Mouse (Mus musculus) lung, postnatal 0 days (tissue): Measurements from ENCODE around the gene Ruvbl2. TPM values are rescaled to one million over a fixed set of nuclear protein-coding genes. Genes with fewer than 3 reads are reported as not detected.
"Not testable (repeated sequence)": the region's sequence is repeated elsewhere in the genome, so short reads cannot be mapped to it uniquely, and the experiment has no call there.

Experiments
- ATAC-seq: fragments of 200-750 bp; cut with Nextera tagmentation; 2 replicates; pipeline ENCODE4 v1.8.0; 2017; ENCODE audit warnings: moderate library complexity
- DNase-seq: peaks from one replicate; pipeline ENCODE4 v3.0.0-alpha.2; 2016; ENCODE audit warnings: low spot score
- H3K27ac ChIP-seq: fragments of 300-500 bp; sonication (generic); 2 replicates; pipeline ENCODE4 v1.5.1; 2014; ENCODE audit warnings: antibody characterized with exemption, mild to moderate bottlenecking, low read length, mixed read lengths
- H3K27me3 ChIP-seq: fragments of 300-500 bp; sonication (generic); replicated peaks from 2 replicates; pipeline ENCODE4 v1.6.1; 2014; ENCODE audit warnings: low read length, mixed read lengths; ENCODE audit not compliant: insufficient read depth
- H3K36me3 ChIP-seq: fragments of 300-500 bp; sonication (generic); 2 replicates; pipeline ENCODE4 v1.6.1; 2014; ENCODE audit warnings: low read length, mixed read lengths; ENCODE audit not compliant: insufficient read depth
- H3K4me1 ChIP-seq: fragments of 300-500 bp; sonication (generic); 2 replicates; pipeline ENCODE4 v1.6.1; 2014; ENCODE audit warnings: antibody characterized with exemption, low read depth, low read length, mixed read lengths; ENCODE audit not compliant: insufficient read depth
- H3K4me2 ChIP-seq: fragments of 300-500 bp; sonication (generic); replicated peaks from 2 replicates; pipeline ENCODE4 v1.6.1; 2014; ENCODE audit warnings: low read depth, mild to moderate bottlenecking, low read length, moderate library complexity, mixed read lengths
- H3K4me3 ChIP-seq: fragments of 300-500 bp; sonication (generic); 2 replicates; pipeline ENCODE4 v1.5.1; 2014; ENCODE audit warnings: low read depth, low read length
- H3K9ac ChIP-seq: fragments of 300-500 bp; sonication (generic); replicated peaks from 2 replicates; pipeline ENCODE4 v1.6.1; 2014; ENCODE audit warnings: low read depth, mild to moderate bottlenecking
- H3K9me3 ChIP-seq: fragments of 300-500 bp; sonication (generic); 2 replicates; pipeline ENCODE4 v1.6.1; 2016; ENCODE audit warnings: low read length, mixed read lengths
- CTCF ChIP-seq: IDR thresholded peaks from 2 replicates; pipeline ENCODE4 v1.5.1; 2016; ENCODE audit warnings: antibody characterized with exemption, mild to moderate bottlenecking
- EP300 ChIP-seq: IDR thresholded peaks from 2 replicates; pipeline ENCODE4 v1.6.1; 2016; ENCODE audit warnings: antibody characterized with exemption, mild to moderate bottlenecking, control low read depth
- WGBS: fragments of 180-500 bp; shearing (Covaris S2); extraction: QIAGEN DNeasy Blood & Tissue Kit; methylation state at CpG from one replicate; pipeline ENCODE4 v1.1.7; 2014; 5-methylcytosine and 5-hydroxymethylcytosine counted together
- polyA plus RNA-seq: library from polyadenylated mRNA; unstranded; fragments of >200 nt; fragmentation: Nextera tagmentation; extraction: Ambion mirVana; gene quantifications from 2 replicates; pipeline ENCODE4 v1.2.1, GENCODE M21; 2015

Gene Ruvbl2
- polyA plus RNA-seq, 1 experiment from 2014 or later = 59.9 TPM

DNA sequence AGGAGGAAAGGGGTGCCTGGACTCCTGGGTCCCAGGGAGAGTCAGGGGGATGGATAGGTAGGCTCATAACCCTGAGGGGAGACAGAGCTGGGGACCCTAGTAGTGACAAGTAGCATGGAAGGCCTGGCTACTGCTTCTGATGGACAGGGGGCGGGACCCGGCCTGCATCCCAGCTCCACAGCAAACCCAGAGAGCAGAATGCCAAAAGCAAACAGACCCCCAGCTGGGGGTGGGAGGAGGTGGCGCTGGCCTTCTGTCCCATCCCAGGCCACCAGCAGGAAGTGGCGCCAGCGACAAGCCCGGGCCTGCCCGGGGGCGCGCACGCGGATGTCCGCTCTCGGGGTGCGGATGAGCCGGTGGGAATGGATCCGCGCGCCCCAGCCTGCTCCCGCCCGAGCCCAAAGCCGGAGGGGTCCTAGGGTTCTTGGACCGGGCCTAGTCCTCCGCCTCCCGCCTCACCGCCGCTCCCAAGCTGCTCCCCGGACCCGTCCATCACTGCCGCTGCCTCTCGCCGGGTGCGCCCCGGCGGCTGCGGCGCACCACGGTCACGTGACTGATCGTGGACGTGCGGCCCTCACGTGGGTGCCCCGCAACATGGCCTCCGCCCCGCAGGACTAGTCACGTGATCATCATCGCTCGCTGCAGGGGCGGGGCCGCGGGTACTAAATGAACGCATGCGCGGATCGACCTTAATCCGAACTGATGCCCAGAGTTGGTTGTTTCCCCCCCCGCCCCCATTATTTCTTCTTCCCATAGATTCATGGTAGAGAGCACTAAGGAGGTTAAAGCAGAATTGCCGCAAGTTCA lies 28.6 kb upstream of the Ruvbl2 start, which contains the start of gene Bax:
Gene Bax (minus strand): TSS at position 616 of the 807 bp plus-strand sequence.
- peaks cover 6% of the 10 kb centered on the region; the same call in 1 of the 2 replicates for H3K36me3 ChIP-seq
- TF ChIP-seq EP300 = no peak
- TF ChIP-seq CTCF = peak; percentile 40
- peaks cover 6% of the 10 kb centered on the region; the same call in 1 of the 2 replicates for H3K4me1 ChIP-seq
- H3K27me3 ChIP-seq = no peaks in the 10 kb centered on the region
- DNase-seq = peak; percentile 99
- H3K9me3 ChIP-seq = no peaks in the 10 kb centered on the region
- WGBS = under 1% methylated on average over 49 of the region's 58 CpGs
- peak within 1 kb of the TSS; percentile 86 for H3K4me2 ChIP-seq
- peak; percentile 92 for ATAC-seq
- peak within 1 kb of the TSS; percentile 63 for H3K9ac ChIP-seq
- peak within 1 kb of the TSS; percentile 57 for H3K27ac ChIP-seq
- peak within 1 kb of the TSS; percentile 79 for H3K4me3 ChIP-seq

DNA sequence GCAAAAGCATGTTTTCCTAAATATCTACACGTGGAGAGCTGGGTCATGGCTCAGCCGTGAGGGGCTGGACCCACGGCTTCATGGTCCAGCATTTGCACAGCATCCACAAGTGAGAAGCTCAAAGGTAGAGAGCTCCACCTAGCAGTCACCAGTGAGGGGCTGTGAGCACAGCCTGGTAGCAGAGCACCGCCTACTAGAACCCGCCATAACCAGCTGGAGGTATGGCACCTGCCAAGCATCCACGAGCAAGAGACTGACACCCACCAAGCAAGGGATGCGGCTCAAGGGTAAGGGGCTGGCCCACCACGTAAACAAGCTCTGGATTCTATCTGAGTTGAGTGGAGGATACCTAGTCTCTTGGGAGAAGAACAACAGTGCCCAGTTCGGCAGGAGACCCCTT lies 27.7 kb upstream of the Ruvbl2 start:
- TF ChIP-seq EP300 = no peak
- no peak; the same call in 1 of the 2 replicates for TF ChIP-seq CTCF
- no peak overlapping the region for H3K9ac ChIP-seq
- peaks cover 6% of the 10 kb centered on the region; the same call in 1 of the 2 replicates for H3K36me3 ChIP-seq
- H3K4me3 ChIP-seq = no peak overlapping the region
- 72% methylated on average over 9 of the region's 9 CpGs for WGBS
- H3K27ac ChIP-seq = no peak overlapping the region
- H3K4me2 ChIP-seq = peak overlapping the region; percentile 86; the same call in 1 of the 2 replicates
- no peaks in the 10 kb centered on the region for H3K27me3 ChIP-seq
- H3K9me3 ChIP-seq = no peaks in the 10 kb centered on the region
- ATAC-seq (no peak), DNase-seq (no peak)
- peaks cover 11% of the 10 kb centered on the region; the same call in 1 of the 2 replicates for H3K4me1 ChIP-seq

- H3K27me3 ChIP-seq = no peaks in the 10 kb centered on the region
- H3K9me3 ChIP-seq = no peaks in the 10 kb centered on the region
- TF ChIP-seq CTCF (no peak), EP300 (no peak)
- 93% methylated on average over 12 of the region's 12 CpGs for WGBS
- H3K36me3 ChIP-seq = peaks cover 6% of the 10 kb centered on the region; the same call in 1 of the 2 replicates
- H3K27ac ChIP-seq = no peak overlapping the region
- no peak for DNase-seq
- no peak overlapping the region for H3K4me2 ChIP-seq
- H3K4me1 ChIP-seq = peaks cover 16% of the 10 kb centered on the region; the same call in 1 of the 2 replicates
- no peak for ATAC-seq
- H3K9ac ChIP-seq = no peak overlapping the region
- no peak overlapping the region for H3K4me3 ChIP-seq
These were observed 27.2 kb upstream of the Ruvbl2 start for GRCm38 (mm10) chr7:45465112-45465511.

GRCm38 (mm10) chr7:45463987-45464778 lies 26.3 kb upstream of the Ruvbl2 start:
- no peak overlapping the region for H3K27ac ChIP-seq
- peaks cover 17% of the 10 kb centered on the region; the same call in 1 of the 2 replicates for H3K4me1 ChIP-seq
- no peak overlapping the region for H3K4me3 ChIP-seq
- H3K9me3 ChIP-seq = no peaks in the 10 kb centered on the region
- H3K4me2 ChIP-seq = no peak overlapping the region
- TF ChIP-seq CTCF (no peak), EP300 (no peak)
- no peak for DNase-seq
- no peak for ATAC-seq
- 92% methylated on average over 7 of the region's 7 CpGs for WGBS
- H3K9ac ChIP-seq = no peak overlapping the region
- H3K36me3 ChIP-seq = peaks cover 6% of the 10 kb centered on the region; the same call in 1 of the 2 replicates
- H3K27me3 ChIP-seq = no peaks in the 10 kb centered on the region

- H3K36me3 ChIP-seq, DNase-seq, H3K4me2 ChIP-seq, H3K4me3 ChIP-seq, H3K9me3 ChIP-seq, H3K27me3 ChIP-seq, ATAC-seq, H3K27ac ChIP-seq, H3K9ac ChIP-seq: not testable (repeated sequence)
- peaks cover 24% of the 10 kb centered on the region; the same call in 1 of the 2 replicates for H3K4me1 ChIP-seq
- peak; percentile 19; the same call in 1 of the 2 replicates for TF ChIP-seq CTCF
- 74% methylated on average over 4 of the region's 4 CpGs for WGBS
These were observed 25.0 kb upstream of the Ruvbl2 start for GRCm38 (mm10) chr7:45462868-45463267.

- Histone ChIP-seq H3K36me3 (peaks cover 6% of the 10 kb centered on the region; the same call in 1 of the 2 replicates), H3K4me3 (no peak overlapping the region), H3K4me2 (no peak overlapping the region), H3K9ac (no peak overlapping the region), H3K4me1 (peaks cover 29% of the 10 kb centered on the region; the same call in 1 of the 2 replicates), H3K27ac (no peak overlapping the region), H3K27me3 (no peaks in the 10 kb centered on the region), H3K9me3 (no peaks in the 10 kb centered on the region)
- ATAC-seq (no peak), DNase-seq (no peak)
- WGBS = 94% methylated on average over 4 of the region's 4 CpGs
- TF ChIP-seq CTCF = no peak
- no peak for TF ChIP-seq EP300
These were observed 24.4 kb upstream of the Ruvbl2 start for GRCm38 (mm10) chr7:45462325-45462724.
